Mouse (Mus musculus) heart, adult 2 months (tissue): ENCODE results near the gene Tmem185a. TPM values are rescaled to one million over a fixed set of nuclear protein-coding genes. Genes with fewer than 3 reads are reported as not detected.
"Not testable (repeated sequence)": the region's sequence is repeated elsewhere in the genome, so short reads cannot be mapped to it uniquely, and the experiment has no call there.

Experiments
- DNase-seq, 2 experiments: peaks; one replicate each; pipeline ENCODE4 v3.0.0; 2021
- H3K27ac ChIP-seq: fragments of 200-600 bp; 2 replicates; pipeline ENCODE4 v1.8.1; 2022
- H3K27me3 ChIP-seq: fragments of 200-500 bp; 2 replicates; pipeline ENCODE4 v1.6.1; 2012; ENCODE audit warnings: mild to moderate bottlenecking, low read length, inconsistent platforms, mixed read lengths; ENCODE audit not compliant: control insufficient read depth, insufficient read depth
- H3K36me3 ChIP-seq: fragments of 200-500 bp; 2 replicates; pipeline ENCODE4 v1.6.1; 2012; ENCODE audit warnings: low read length, inconsistent platforms; ENCODE audit not compliant: control insufficient read depth, insufficient read depth
- H3K4me1 ChIP-seq: fragments of 200-500 bp; 2 replicates; pipeline ENCODE4 v1.6.1; 2011; ENCODE audit warnings: low read length; ENCODE audit not compliant: control insufficient read depth, insufficient read depth
- H3K4me3 ChIP-seq: fragments of 200-600 bp; 2 replicates; pipeline ENCODE4 v1.8.1; 2022
- H3K79me2 ChIP-seq: fragments of 200-500 bp; replicated peaks from 2 replicates; pipeline ENCODE4 v1.6.1; 2012; ENCODE audit warnings: mild to moderate bottlenecking, inconsistent platforms, low read length, moderate library complexity, mixed read lengths; ENCODE audit not compliant: control insufficient read depth, insufficient read depth
- H3K9ac ChIP-seq: fragments of 200-500 bp; 2 replicates; pipeline ENCODE4 v1.6.1; 2012; ENCODE audit warnings: low read depth, mild to moderate bottlenecking, control low read depth, inconsistent platforms, low read length, mixed read lengths
- CTCF ChIP-seq: fragments of 200-600 bp; IDR thresholded peaks from 2 replicates; pipeline ENCODE4 v1.8.1; 2022; ENCODE audit warnings: antibody characterized with exemption, mild to moderate bottlenecking, moderate library complexity
- EP300 ChIP-seq: fragments of 200-500 bp; IDR thresholded peaks from 2 replicates; pipeline ENCODE4 v1.6.1; 2011; ENCODE audit warnings: low read depth, low read length, control low read depth; ENCODE audit not compliant: insufficient read depth
- POLR2A ChIP-seq: fragments of 200-500 bp; IDR thresholded peaks from 2 replicates; pipeline ENCODE4 v1.6.1; 2011; ENCODE audit warnings: mild to moderate bottlenecking, low read depth, low read length, control low read depth; ENCODE audit not compliant: insufficient read depth
- WGBS: fragments of 180-500 bp; shearing (Covaris S2); methylation state at CpG from one replicate; pipeline ENCODE4 v1.1.7; 2018; 5-methylcytosine and 5-hydroxymethylcytosine counted together
- intact Hi-C: fragments of 180-260 bp; cut with DNase I; formaldehyde crosslinking; loops from one replicate; pipeline ENCODE4 v1.15.1; 2025
- polyA plus RNA-seq: library from polyadenylated mRNA; depleted of rRNA; stranded (reverse); fragments of >200 nt; gene quantifications from 2 replicates; pipeline ENCODE4 v1.2.3, GENCODE M21; 2012; rRNA removed
- total RNA-seq, 2 experiments: library from RNA; stranded (reverse); gene quantifications; 2 replicates each; pipeline ENCODE4 v1.2.3; 2021

Tmem185a gene
- total and polyA plus RNA-seq, 3 experiments = 22.9 to 27.7 (median 25.8) TPM

GRCm38 (mm10) chrX:70466897-70467296, 10.1 kb downstream of the Tmem185a start:
- DNase-seq = no peak
- no peak for TF ChIP-seq EP300
- no peak for TF ChIP-seq CTCF
- TF ChIP-seq POLR2A = no peak
- H3K4me3 ChIP-seq = no peak overlapping the region
- no peak overlapping the region for H3K27ac ChIP-seq
- H3K9ac ChIP-seq = no peak overlapping the region
- intact Hi-C loops = no loop called here
- no peaks in the 10 kb centered on the region for H3K4me1 ChIP-seq
- H3K27me3 ChIP-seq = no peaks in the 10 kb centered on the region
- H3K36me3 ChIP-seq = no peaks in the 10 kb centered on the region
- H3K79me2 ChIP-seq = no peaks in the 10 kb centered on the region
- WGBS = 59% methylated on average over 1 of the region's 1 CpGs

- H3K4me3 ChIP-seq = no peak overlapping the region
- no peaks in the 10 kb centered on the region for H3K79me2 ChIP-seq
- no peak for DNase-seq
- no peaks in the 10 kb centered on the region for H3K4me1 ChIP-seq
- intact Hi-C loops = no loop called here
- no peak overlapping the region for H3K9ac ChIP-seq
- WGBS = 90% methylated on average over 2 of the region's 2 CpGs
- H3K27ac ChIP-seq = no peak overlapping the region
- TF ChIP-seq EP300 (no peak), CTCF (no peak), POLR2A (no peak)
- no peaks in the 10 kb centered on the region for H3K36me3 ChIP-seq
- no peaks in the 10 kb centered on the region for H3K27me3 ChIP-seq
Measured at GRCm38 (mm10) chrX:70465489-70465888, 11.5 kb downstream of the Tmem185a start.

- Histone ChIP-seq H3K27ac (no peak overlapping the region), H3K9ac (no peak overlapping the region), H3K4me1 (no peaks in the 10 kb centered on the region), H3K36me3 (no peaks in the 10 kb centered on the region), H3K4me3 (no peak overlapping the region), H3K79me2 (no peaks in the 10 kb centered on the region), H3K27me3 (no peaks in the 10 kb centered on the region)
- 82% methylated on average over 5 of the region's 5 CpGs for WGBS
- intact Hi-C loops = no loop called here
- TF ChIP-seq POLR2A = no peak
- TF ChIP-seq CTCF = no peak
- TF ChIP-seq EP300 = no peak
- no peak for DNase-seq
Measured at GRCm38 (mm10) chrX:70463621-70464020, 13.4 kb downstream of the Tmem185a start.

GRCm38 (mm10) chrX:70452359-70452758, 24.6 kb downstream of the Tmem185a start:
- H3K36me3 ChIP-seq, H3K27ac ChIP-seq, H3K9ac ChIP-seq, H3K4me1 ChIP-seq, intact Hi-C loops, H3K79me2 ChIP-seq, H3K4me3 ChIP-seq, DNase-seq, H3K27me3 ChIP-seq: not testable (repeated sequence)
- no CpG with 5 or more reads among the region's 1 CpGs for WGBS

GRCm38 (mm10) chrX:70425473-70425872, 51.5 kb downstream of the Tmem185a start:
- H3K79me2 ChIP-seq, H3K27ac ChIP-seq, H3K27me3 ChIP-seq, H3K4me3 ChIP-seq, DNase-seq, intact Hi-C loops, H3K9ac ChIP-seq, H3K4me1 ChIP-seq, H3K36me3 ChIP-seq: not testable (repeated sequence)
- WGBS = 55% methylated on average over 3 of the region's 3 CpGs

Other genes with a start within 250 kb of the Tmem185a start
- gene Ids, start 112.1 kb downstream of the Tmem185a start, total RNA-seq = 10 to 100 TPM; 19.1 to 23.3 TPM
- gene Ids, start 112.1 kb downstream of the Tmem185a start, polyA plus RNA-seq = 18.2 and 31.7 TPM in 2 replicates
- gene 1110012L19Rik, start 91.3 kb downstream of the Tmem185a start, total RNA-seq = 10 to 100 TPM; 13.3 to 16.1 TPM
- gene 1110012L19Rik, start 91.3 kb downstream of the Tmem185a start, polyA plus RNA-seq = 8.5 and 11.5 TPM in 2 replicates